Mouse (Mus musculus): ENCODE results near the gene Ccdc137.

DNA sequence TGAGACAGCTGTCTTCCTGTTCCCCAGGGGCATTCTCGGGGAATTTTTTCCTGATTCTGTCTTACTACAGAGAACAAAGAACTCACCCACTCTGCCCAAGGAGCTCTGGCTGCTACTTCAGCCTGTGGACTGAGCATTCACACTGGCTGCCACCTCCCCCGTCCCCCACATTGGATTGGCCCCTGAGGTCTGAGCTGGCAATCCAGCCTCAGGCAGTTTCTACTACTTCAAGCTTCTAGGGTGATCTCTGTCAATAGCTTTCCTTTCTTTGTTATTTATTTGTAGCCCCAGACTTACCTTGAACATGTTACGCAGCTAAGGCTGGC is 34.9 kb downstream of the Ccdc137 start:
- TF ChIP-seq CTCF (IDR thresholded peaks at IDR 0.05; ENCODE audit: low read depth) (no peak), EP300 (optimal IDR thresholded peaks at IDR 0.05) (no peak)
